Mouse (Mus musculus) intestine, embryonic 16.5 days (tissue): ENCODE measurements around the gene Rps2. TPM values are rescaled to one million over a fixed set of nuclear protein-coding genes. Genes with fewer than 3 reads are reported as not detected.
A peak's percentile ranks its signal among the peaks of the same experiment; 100 is the strongest.

Experiments
- ATAC-seq: fragments of 200-750 bp; cut with Nextera tagmentation; 2 replicates; pipeline ENCODE4 v1.8.0; 2017; ENCODE audit warnings: moderate TSS enrichment, moderate library complexity
- H3K27ac ChIP-seq: fragments of 300-500 bp; sonication (generic); 2 replicates; pipeline ENCODE4 v1.5.1; 2014; ENCODE audit warnings: mild to moderate bottlenecking, low read length
- H3K27me3 ChIP-seq: fragments of 300-500 bp; sonication (generic); replicated peaks from 2 replicates; pipeline ENCODE4 v1.6.1; 2014; ENCODE audit warnings: low read length, control low read depth, mixed read lengths; ENCODE audit not compliant: control insufficient read depth, insufficient read depth
- H3K36me3 ChIP-seq: fragments of 300-500 bp; sonication (generic); 2 replicates; pipeline ENCODE4 v1.6.1; 2014; ENCODE audit warnings: low read length, control low read depth; ENCODE audit not compliant: control insufficient read depth, insufficient read depth
- H3K4me1 ChIP-seq: fragments of 300-500 bp; sonication (generic); 2 replicates; pipeline ENCODE4 v1.6.1; 2014; ENCODE audit warnings: low read length, control low read depth, mixed read lengths; ENCODE audit not compliant: control insufficient read depth, insufficient read depth
- H3K4me2 ChIP-seq: fragments of 300-500 bp; sonication (generic); 2 replicates; pipeline ENCODE4 v1.6.1; 2014; ENCODE audit warnings: low read depth, low read length, control low read depth
- H3K4me3 ChIP-seq: fragments of 300-500 bp; sonication (generic); 2 replicates; pipeline ENCODE4 v1.5.1; 2014; ENCODE audit warnings: mild to moderate bottlenecking, low read length
- H3K9ac ChIP-seq: fragments of 300-500 bp; sonication (generic); 2 replicates; pipeline ENCODE4 v1.6.1; 2014; ENCODE audit warnings: low read depth, low read length
- H3K9me3 ChIP-seq: fragments of 300-500 bp; sonication (generic); 2 replicates; pipeline ENCODE4 v1.6.1; 2016; ENCODE audit warnings: low read length, control low read depth; ENCODE audit not compliant: control insufficient read depth
- WGBS: fragments of 180-500 bp; shearing (Covaris S2); extraction: QIAGEN DNeasy Blood & Tissue Kit; methylation state at CpG from one replicate; pipeline ENCODE4 v1.1.7; 2014; 5-methylcytosine and 5-hydroxymethylcytosine counted together
- polyA plus RNA-seq: library from polyadenylated mRNA; unstranded; fragments of >200 nt; fragmentation: Nextera tagmentation; extraction: Ambion mirVana; gene quantifications from 2 replicates; pipeline ENCODE4 v1.2.1, GENCODE M21; 2015

Gene Rps2
- polyA plus RNA-seq, 1 experiment from 2014 or later, result 1,515 TPM

DNA sequence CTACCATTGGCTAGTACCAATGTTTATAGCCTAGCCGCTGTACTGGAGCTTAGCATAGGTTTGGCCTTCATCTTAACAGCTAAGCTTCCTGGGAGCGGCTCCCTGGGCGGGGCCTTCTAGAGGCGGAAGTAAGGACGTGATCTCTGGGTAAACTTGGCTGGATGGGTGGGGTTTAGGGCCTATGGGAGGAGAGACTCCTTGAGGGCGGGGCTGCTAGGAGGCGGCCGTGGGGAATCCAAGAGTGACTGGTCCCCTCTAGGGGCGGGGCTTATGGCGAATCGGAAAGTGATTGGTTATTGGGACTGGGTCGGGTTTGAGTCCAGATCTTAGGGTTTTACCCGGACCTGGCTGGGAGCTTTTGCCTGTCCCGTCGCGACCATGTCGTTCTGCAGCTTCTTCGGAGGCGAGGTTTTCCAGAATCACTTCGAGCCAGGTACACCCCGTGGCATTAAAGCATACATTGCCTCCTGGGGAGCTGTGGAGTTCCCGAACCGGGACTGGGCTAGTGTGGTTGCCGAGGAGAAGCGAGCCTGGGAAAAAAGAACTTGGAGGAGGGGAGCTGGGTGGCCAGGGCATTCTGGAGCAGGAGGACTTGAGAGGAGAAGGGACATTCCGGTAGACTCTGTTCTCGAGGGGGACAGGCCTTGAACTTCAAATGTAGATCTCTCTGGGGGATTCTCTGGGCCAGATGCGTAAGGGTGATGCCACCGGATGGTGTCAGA lies 18.6 kb downstream of the Rps2 start, which contains the start of gene Msrb1:
Msrb1 (plus strand) TSS at position 313 of the 722 bp plus-strand sequence.
- Histone ChIP-seq H3K4me3 (peak within 1 kb of the TSS; percentile 71), H3K9ac (peak within 1 kb of the TSS; percentile 81)
- under 1% methylated on average over 29 of the region's 29 CpGs for WGBS

GRCm38 (mm10) chr17:24737135-24737810 lies 19.4 kb downstream of the Rps2 start:
- Histone ChIP-seq H3K9ac (peak overlapping the region; percentile 81), H3K27me3 (no peaks in the 10 kb centered on the region), H3K36me3 (no peaks in the 10 kb centered on the region), H3K27ac (no peak overlapping the region), H3K4me1 (peaks cover 18% of the 10 kb centered on the region), H3K4me2 (peak overlapping the region; percentile 91), H3K9me3 (no peaks in the 10 kb centered on the region), H3K4me3 (peak overlapping the region; percentile 71)
- 29% methylated on average over 8 of the region's 8 CpGs for WGBS
- ATAC-seq, result no peak

More for the DNA sequence above, 18.6 kb downstream of the Rps2 start, which contains the start of gene Msrb1:
- peak within 1 kb of the TSS; percentile 83 for H3K27ac ChIP-seq
- peak within 1 kb of the TSS; percentile 91 for H3K4me2 ChIP-seq
- no peaks in the 10 kb centered on the region for H3K9me3 ChIP-seq
- H3K27me3 ChIP-seq, result no peaks in the 10 kb centered on the region
- peaks cover 18% of the 10 kb centered on the region for H3K4me1 ChIP-seq
- no peaks in the 10 kb centered on the region for H3K36me3 ChIP-seq
- ATAC-seq, result peak; percentile 97

GRCm38 (mm10) chr17:24738238-24738637 lies 20.3 kb downstream of the Rps2 start:
- WGBS, result 73% methylated on average over 4 of the region's 4 CpGs
- no peak for ATAC-seq
- H3K9me3 ChIP-seq, result no peaks in the 10 kb centered on the region
- H3K36me3 ChIP-seq, result no peaks in the 10 kb centered on the region
- no peaks in the 10 kb centered on the region for H3K27me3 ChIP-seq
- H3K9ac ChIP-seq, result no peak overlapping the region
- no peak overlapping the region for H3K27ac ChIP-seq
- no peak overlapping the region for H3K4me2 ChIP-seq
- H3K4me1 ChIP-seq, result peaks cover 18% of the 10 kb centered on the region
- H3K4me3 ChIP-seq, result no peak overlapping the region; the same call in 1 of the 2 replicates

DNA sequence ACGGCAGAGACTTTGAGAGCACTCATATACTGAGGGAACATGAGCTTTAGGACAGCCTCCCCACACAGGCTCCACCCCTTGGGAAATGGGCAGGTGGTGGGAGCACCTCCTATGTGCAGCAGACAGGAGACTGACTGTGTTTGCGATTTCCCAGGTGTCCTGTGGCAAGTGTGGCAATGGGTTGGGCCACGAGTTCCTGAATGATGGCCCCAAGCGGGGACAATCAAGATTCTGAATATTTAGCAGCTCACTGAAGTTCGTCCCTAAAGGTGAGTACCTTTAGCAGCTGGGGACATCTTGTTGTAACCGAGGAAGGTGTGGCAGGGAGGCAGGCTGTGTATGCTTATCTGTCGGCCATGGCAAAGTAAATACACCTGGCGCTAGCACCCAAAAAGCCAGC lies 22.0 kb downstream of the Rps2 start:
- WGBS, result 64% methylated on average over 8 of the region's 8 CpGs
- no peak overlapping the region for H3K4me3 ChIP-seq

DNA sequence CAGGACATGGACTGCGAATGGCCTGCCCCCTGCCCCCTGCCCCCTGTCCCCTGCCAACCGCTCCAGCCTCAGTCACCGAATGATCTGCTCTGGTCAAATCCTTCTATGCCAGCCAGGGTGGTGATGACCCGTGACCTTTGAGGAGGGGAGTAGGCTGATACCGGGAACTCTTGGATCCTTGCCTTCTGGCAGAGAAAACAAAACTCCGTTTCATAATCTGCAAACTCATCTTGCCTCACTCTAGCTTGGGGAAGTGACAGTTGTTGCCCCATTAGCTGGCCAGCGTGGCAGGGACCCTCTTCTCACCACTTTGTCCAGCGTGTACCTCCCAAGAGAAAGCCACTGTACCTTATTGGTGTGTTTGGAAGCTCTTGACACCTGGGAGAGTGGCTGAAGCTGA lies 24.4 kb downstream of the Rps2 start:
- Histone ChIP-seq H3K9ac (no peak overlapping the region), H3K4me1 (peaks cover 14% of the 10 kb centered on the region), H3K4me2 (no peak overlapping the region), H3K27me3 (no peaks in the 10 kb centered on the region), H3K36me3 (no peaks in the 10 kb centered on the region), H3K9me3 (no peaks in the 10 kb centered on the region), H3K4me3 (no peak overlapping the region), H3K27ac (no peak overlapping the region)
- ATAC-seq, result no peak
- WGBS, result 81% methylated on average over 8 of the region's 8 CpGs

More for the DNA sequence above, 22.0 kb downstream of the Rps2 start:
- no peak overlapping the region for H3K4me2 ChIP-seq
- H3K9me3 ChIP-seq, result no peaks in the 10 kb centered on the region
- no peak for ATAC-seq
- 0 out of 2 replicates have a peak overlapping the region, but pooled peaks have one; percentile 8 for H3K27ac ChIP-seq
- H3K27me3 ChIP-seq, result no peaks in the 10 kb centered on the region
- no peak overlapping the region for H3K9ac ChIP-seq
- H3K36me3 ChIP-seq, result no peaks in the 10 kb centered on the region
- peaks cover 18% of the 10 kb centered on the region for H3K4me1 ChIP-seq

- Histone ChIP-seq H3K9ac (no peak overlapping the region), H3K9me3 (no peaks in the 10 kb centered on the region), H3K36me3 (no peaks in the 10 kb centered on the region), H3K27ac (no peak overlapping the region), H3K4me2 (no peak overlapping the region), H3K27me3 (no peaks in the 10 kb centered on the region), H3K4me1 (peaks cover 6% of the 10 kb centered on the region; the same call in 1 of the 2 replicates), H3K4me3 (no peak overlapping the region)
- no peak for ATAC-seq
- 76% methylated on average over 5 of the region's 5 CpGs for WGBS
Observed at GRCm38 (mm10) chr17:24743896-24744295, 26.0 kb downstream of the Rps2 start.

- no peak overlapping the region for H3K9ac ChIP-seq
- no peak for ATAC-seq
- no peak overlapping the region for H3K4me2 ChIP-seq
- H3K36me3 ChIP-seq, result no peaks in the 10 kb centered on the region
- peaks cover 6% of the 10 kb centered on the region; the same call in 1 of the 2 replicates for H3K4me1 ChIP-seq
- 77% methylated on average over 3 of the region's 3 CpGs for WGBS
- no peak overlapping the region for H3K27ac ChIP-seq
- no peaks in the 10 kb centered on the region for H3K9me3 ChIP-seq
- H3K27me3 ChIP-seq, result no peaks in the 10 kb centered on the region
- H3K4me3 ChIP-seq, result no peak overlapping the region
Observed at GRCm38 (mm10) chr17:24744381-24744780, 26.5 kb downstream of the Rps2 start.

DNA sequence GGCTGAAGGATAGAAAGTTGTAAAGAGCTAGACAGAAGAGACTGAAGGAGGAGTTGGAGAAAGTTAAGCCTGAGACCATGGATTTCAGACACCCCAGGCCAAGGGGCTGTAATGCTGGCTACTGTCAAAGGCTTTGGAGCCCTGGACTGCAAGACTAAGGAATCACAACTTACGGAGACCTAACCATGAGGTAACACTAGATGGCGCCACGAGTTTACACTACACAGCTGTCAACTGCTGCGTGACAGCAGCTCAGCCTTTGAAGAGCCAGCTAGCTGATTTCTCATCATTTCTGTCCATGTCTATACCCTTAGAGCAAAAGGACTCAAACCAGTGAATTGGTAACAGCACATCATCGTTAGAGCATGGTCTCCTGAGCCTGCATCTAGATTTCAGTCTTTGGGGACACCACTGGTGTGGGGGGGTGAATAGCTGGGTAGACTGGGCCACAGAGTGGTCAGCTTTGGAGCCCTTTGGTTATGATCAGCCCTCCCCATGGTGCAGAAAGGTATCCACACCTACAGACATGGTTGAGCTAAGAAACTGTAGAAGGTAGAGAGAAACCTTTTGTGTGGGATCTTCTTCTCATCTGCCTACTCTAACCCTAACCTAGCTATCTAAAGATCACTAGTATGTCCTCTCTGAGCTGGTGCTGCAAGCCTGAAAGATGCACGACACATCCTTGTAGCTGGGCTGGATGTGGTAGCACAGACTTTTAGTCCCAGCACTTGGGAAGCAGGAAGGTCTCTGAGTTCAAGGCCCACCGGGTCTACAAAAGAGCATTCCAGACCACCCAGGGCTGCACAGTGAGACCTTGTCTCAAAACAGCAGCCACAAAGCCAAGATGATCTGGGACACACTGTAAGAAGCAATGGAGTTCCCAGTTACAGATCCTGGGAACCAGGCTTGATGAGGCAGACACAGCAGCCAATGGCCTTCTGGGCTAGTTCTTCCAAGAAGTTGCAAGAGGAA lies 27.9 kb downstream of the Rps2 start:
- Histone ChIP-seq H3K4me3 (no peak overlapping the region), H3K9me3 (no peaks in the 10 kb centered on the region), H3K27ac (no peak overlapping the region), H3K4me2 (no peak overlapping the region), H3K27me3 (peaks cover 9% of the 10 kb centered on the region; the same call in 1 of the 2 replicates), H3K9ac (no peak overlapping the region), H3K36me3 (no peaks in the 10 kb centered on the region), H3K4me1 (peaks cover 6% of the 10 kb centered on the region; the same call in 1 of the 2 replicates)
- 22% methylated on average over 7 of the region's 7 CpGs for WGBS
- peak; percentile 73 for ATAC-seq
